Mouse (Mus musculus) ES-Bruce4 (cell line): Measurements from ENCODE around the gene A730061H03Rik. TPM values are rescaled to one million over a fixed set of nuclear protein-coding genes. Genes with fewer than 3 reads are reported as not detected.

Source experiments
- H3K27ac ChIP-seq: 2 replicates; pipeline ENCODE4 v1.5.1; 2012; ENCODE audit warnings: low read length, inconsistent platforms; ENCODE audit not compliant: insufficient read depth
- H3K27me3 ChIP-seq: 2 replicates; pipeline ENCODE4 v1.6.1; 2012; ENCODE audit warnings: mild to moderate bottlenecking, low read length, inconsistent platforms; ENCODE audit not compliant: control insufficient read depth, poor library complexity, insufficient read depth, severe bottlenecking
- H3K36me3 ChIP-seq: 2 replicates; pipeline ENCODE4 v1.6.1; 2012; ENCODE audit warnings: inconsistent platforms, mild to moderate bottlenecking, low read length, moderate library complexity; ENCODE audit not compliant: control insufficient read depth, poor library complexity, insufficient read depth, severe bottlenecking
- H3K4me1 ChIP-seq: one replicate; pipeline ENCODE4 v1.8.1; 2011; ENCODE audit warnings: low read length; ENCODE audit not compliant: control insufficient read depth, insufficient read depth
- H3K4me3 ChIP-seq: 2 replicates; pipeline ENCODE4 v1.5.1; 2011; ENCODE audit warnings: low read depth, mild to moderate bottlenecking, low read length
- H3K9ac ChIP-seq: 2 replicates; pipeline ENCODE4 v1.6.1; 2012; ENCODE audit warnings: low read depth, mild to moderate bottlenecking, inconsistent platforms; ENCODE audit not compliant: poor library complexity, severe bottlenecking
- H3K9me3 ChIP-seq: replicated peaks from 2 replicates; pipeline ENCODE4 v1.6.1; 2012; ENCODE audit warnings: mild to moderate bottlenecking, low read length, inconsistent platforms; ENCODE audit not compliant: control insufficient read depth, poor library complexity, insufficient read depth, severe bottlenecking
- CTCF ChIP-seq: IDR thresholded peaks from one replicate; pipeline ENCODE4 v1.8.1; 2011; ENCODE audit warnings: low read depth, low read length
- EP300 ChIP-seq: IDR thresholded peaks from 2 replicates; pipeline ENCODE4 v1.6.1; 2011; ENCODE audit warnings: low read depth, low read length; ENCODE audit not compliant: insufficient read depth
- POLR2A ChIP-seq: IDR thresholded peaks from one replicate; pipeline ENCODE4 v1.8.1; 2011; ENCODE audit warnings: low read length; ENCODE audit not compliant: insufficient read depth
- polyA plus RNA-seq: library from polyadenylated mRNA; stranded (reverse); fragments of >200 nt; gene quantifications from 2 replicates; pipeline ENCODE4 v1.2.4, GENCODE M21; 2011; ENCODE audit warnings: low read depth; ENCODE audit not compliant: missing spikeins, insufficient read depth, insufficient read length

A730061H03Rik gene
- not detected in 2 replicates for polyA plus RNA-seq

GRCm38 (mm10) chr14:55560202-55561073 lies at the start of gene A730061H03Rik:
A730061H03Rik (minus strand) TSS chr14:55560406.
- TF ChIP-seq EP300 (no peak), POLR2A (peak; percentile 30)
- Histone ChIP-seq H3K27me3 (no peaks in the 10 kb centered on the region), H3K36me3 (peaks cover 3% of the 10 kb centered on the region; the same call in 1 of the 2 replicates), H3K27ac (peak within 1 kb of the TSS; percentile 86), H3K4me1 (no peaks in the 10 kb centered on the region), H3K9ac (peak within 1 kb of the TSS; percentile 38), H3K9me3 (no peaks in the 10 kb centered on the region), H3K4me3 (peak within 1 kb of the TSS; percentile 79)

- TF ChIP-seq POLR2A (no peak), CTCF (no peak)
- peaks cover 25% of the 10 kb centered on the region for H3K36me3 ChIP-seq
- no peak overlapping the region for H3K27ac ChIP-seq
- H3K4me1 ChIP-seq, result peaks cover 4% of the 10 kb centered on the region
- H3K4me3 ChIP-seq, result no peak overlapping the region
- H3K9me3 ChIP-seq, result no peaks in the 10 kb centered on the region
- no peaks in the 10 kb centered on the region for H3K27me3 ChIP-seq
- no peak overlapping the region for H3K9ac ChIP-seq
Measured at GRCm38 (mm10) chr14:55608339-55608738, 48.1 kb upstream of the A730061H03Rik start.

GRCm38 (mm10) chr14:55605743-55606459 lies 45.7 kb upstream of the A730061H03Rik start:
- Histone ChIP-seq H3K9ac (peak overlapping the region; percentile 23), H3K36me3 (peaks cover 35% of the 10 kb centered on the region), H3K27ac (peak overlapping the region; percentile 46; the same call in 1 of the 2 replicates), H3K9me3 (no peaks in the 10 kb centered on the region), H3K4me1 (peaks cover 4% of the 10 kb centered on the region), H3K27me3 (no peaks in the 10 kb centered on the region), H3K4me3 (no peak overlapping the region)
- no peak for TF ChIP-seq POLR2A
- no peak for TF ChIP-seq EP300
- no peak for TF ChIP-seq CTCF

GRCm38 (mm10) chr14:55604823-55605222 lies 44.6 kb upstream of the A730061H03Rik start:
- Histone ChIP-seq H3K9me3 (no peaks in the 10 kb centered on the region), H3K27me3 (no peaks in the 10 kb centered on the region), H3K4me3 (peak overlapping the region; percentile 22), H3K4me1 (peaks cover 4% of the 10 kb centered on the region), H3K27ac (peak overlapping the region; percentile 88), H3K36me3 (peaks cover 35% of the 10 kb centered on the region), H3K9ac (no peak overlapping the region; the same call in 1 of the 2 replicates)
- TF ChIP-seq EP300 (no peak), POLR2A (no peak), CTCF (no peak)

- peak overlapping the region; percentile 24; the same call in 1 of the 2 replicates for H3K9ac ChIP-seq
- no peaks in the 10 kb centered on the region for H3K27me3 ChIP-seq
- H3K27ac ChIP-seq, result peak overlapping the region; percentile 88
- peak; percentile 86 for TF ChIP-seq EP300
- peak; percentile 86 for TF ChIP-seq CTCF
- TF ChIP-seq POLR2A, result peak; percentile 9
- peak overlapping the region; percentile 46 for H3K4me3 ChIP-seq
- peaks cover 4% of the 10 kb centered on the region for H3K4me1 ChIP-seq
- peaks cover 35% of the 10 kb centered on the region for H3K36me3 ChIP-seq
- H3K9me3 ChIP-seq, result no peaks in the 10 kb centered on the region
Measured at GRCm38 (mm10) chr14:55603633-55604576, 43.7 kb upstream of the A730061H03Rik start.
